ENCODE assay signal across 9 mouse cellular contexts in the genomic region with DNA sequence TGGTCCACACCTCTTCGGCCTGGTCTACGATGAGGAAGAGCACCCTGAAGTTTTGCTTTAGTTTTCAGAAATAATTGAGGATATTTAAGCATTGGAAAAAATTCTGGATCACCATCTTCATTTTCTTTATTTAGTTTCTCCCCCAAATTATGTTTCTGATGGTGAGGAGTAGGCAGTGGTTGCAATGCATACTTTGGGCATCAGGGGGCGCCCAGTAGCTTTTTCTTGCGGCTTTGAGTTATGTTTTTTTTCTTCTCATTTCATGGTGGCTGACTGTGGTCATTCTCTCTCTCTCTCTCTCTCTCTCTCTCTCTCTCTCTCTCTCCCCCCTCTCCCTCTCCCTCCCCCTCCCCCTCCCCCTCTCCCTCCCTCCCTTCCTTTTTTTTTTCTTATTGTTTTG. TPM values are rescaled to one million over a fixed set of nuclear protein-coding genes. Genes with fewer than 3 reads are reported as not detected.
DNase-seq lines count a peak whose midpoint lies in the region; ATAC-seq and TF ChIP-seq lines count a peak whose summit lies in the region.
"Had no signal": no experiment of that assay in that cellular context is flagged by ENCODE, and none has a peak within 500 bp of the region (broad histone marks: within the 10 kb centered on the region; RNA-seq: fewer than 3 reads in every experiment).

No protein-coding gene starts in this region.

- 33% methylated on average over 4 of the region's 4 CpGs for WGBS in forebrain, embryonic 14.5 days
- 31% methylated on average over 4 of the region's 4 CpGs for WGBS in forebrain, embryonic 15.5 days
- WGBS in midbrain, embryonic 14.5 days = 31% methylated on average over 4 of the region's 4 CpGs
- 29% methylated on average over 4 of the region's 4 CpGs for WGBS in midbrain, embryonic 15.5 days
- WGBS in hindbrain, postnatal 0 days = 29% methylated on average over 4 of the region's 4 CpGs
- 33% methylated on average over 4 of the region's 4 CpGs for WGBS in lung, postnatal 0 days

- H3K9me3 ChIP-seq in forebrain, embryonic 14.5 days (replicated peaks; ENCODE audit: control insufficient read depth, low read length) = no peaks in the 10 kb centered on the region
- H3K9me3 ChIP-seq in forebrain, embryonic 15.5 days = no peaks in the 10 kb centered on the region
- H3K9me3 ChIP-seq in midbrain, embryonic 14.5 days (ENCODE audit: control insufficient read depth, low read length) = no peaks in the 10 kb centered on the region
- no peaks in the 10 kb centered on the region for H3K9me3 ChIP-seq in midbrain, embryonic 15.5 days
- no peaks in the 10 kb centered on the region for H3K9me3 ChIP-seq in hindbrain, postnatal 0 days (ENCODE audit: low read length)
- H3K9me3 ChIP-seq in lung, postnatal 0 days (ENCODE audit: low read length) = no peaks in the 10 kb centered on the region
- H3K9me3 ChIP-seq: heart, embryonic 13.5 days had no signal

- no peak overlapping the region for H3K9ac ChIP-seq in forebrain, embryonic 14.5 days (ENCODE audit: low read length)
- no peak overlapping the region for H3K9ac ChIP-seq in forebrain, embryonic 15.5 days (replicated peaks)
- H3K9ac ChIP-seq in midbrain, embryonic 14.5 days (replicated peaks; ENCODE audit: low read length) = no peak overlapping the region
- no peak overlapping the region for H3K9ac ChIP-seq in midbrain, embryonic 15.5 days
- H3K9ac ChIP-seq in hindbrain, postnatal 0 days (replicated peaks; ENCODE audit: low read length) = no peak overlapping the region
- no peak overlapping the region for H3K9ac ChIP-seq in lung, postnatal 0 days (replicated peaks; ENCODE audit: low read depth)
- H3K9ac ChIP-seq: heart, embryonic 13.5 days had no signal

- H3K4me2 ChIP-seq in forebrain, embryonic 14.5 days (ENCODE audit: low read length) = no peak overlapping the region
- H3K4me2 ChIP-seq in forebrain, embryonic 15.5 days (replicated peaks) = no peak overlapping the region
- H3K4me2 ChIP-seq in midbrain, embryonic 14.5 days (ENCODE audit: low read length) = no peak overlapping the region
- H3K4me2 ChIP-seq in midbrain, embryonic 15.5 days = no peak overlapping the region
- H3K4me2 ChIP-seq in hindbrain, postnatal 0 days (ENCODE audit: low read depth, low read length) = no peak overlapping the region
- H3K4me2 ChIP-seq in lung, postnatal 0 days (replicated peaks; ENCODE audit: low read depth, low read length) = no peak overlapping the region
- H3K4me2 ChIP-seq: heart, embryonic 13.5 days had no signal

- TF ChIP-seq EP300 in lung, postnatal 0 days (IDR thresholded peaks at IDR 0.05) = no peak

- DNase-seq in forebrain, embryonic 14.5 days (ENCODE audit: low spot score) = peak; percentile 60
- peak; percentile 78 for DNase-seq in midbrain, embryonic 14.5 days
- DNase-seq in adrenal gland, postnatal 36 days = peak; percentile 72 to 76
- peak; percentile 72 for DNase-seq in hindbrain, postnatal 0 days (ENCODE audit: low spot score)
- peak; percentile 52 for DNase-seq in lung, postnatal 0 days (ENCODE audit: low spot score)
- peak; percentile 42 to 85 for DNase-seq in spleen, postnatal 4 days (ENCODE audit: low spot score in 2 of 2)

- no peaks in the 10 kb centered on the region for H3K4me1 ChIP-seq in forebrain, embryonic 14.5 days (ENCODE audit: control insufficient read depth, insufficient read depth, low read length)
- no peaks in the 10 kb centered on the region for H3K4me1 ChIP-seq in forebrain, embryonic 15.5 days
- no peaks in the 10 kb centered on the region for H3K4me1 ChIP-seq in midbrain, embryonic 14.5 days (ENCODE audit: control insufficient read depth, insufficient read depth, low read length)
- H3K4me1 ChIP-seq in midbrain, embryonic 15.5 days = no peaks in the 10 kb centered on the region
- H3K4me1 ChIP-seq in hindbrain, postnatal 0 days (ENCODE audit: insufficient read depth, low read length) = no peaks in the 10 kb centered on the region
- H3K4me1 ChIP-seq in lung, postnatal 0 days (ENCODE audit: insufficient read depth, low read depth, low read length) = no peaks in the 10 kb centered on the region
- H3K4me1 ChIP-seq: heart, embryonic 13.5 days had no signal

- peak; percentile 73 for TF ChIP-seq CTCF in hindbrain, postnatal 0 days (IDR thresholded peaks at IDR 0.05; ENCODE audit: low read depth)
- TF ChIP-seq CTCF in lung, postnatal 0 days (IDR thresholded peaks at IDR 0.05) = peak; percentile 74

- no peak overlapping the region for H3K4me3 ChIP-seq in forebrain, embryonic 14.5 days (ENCODE audit: low read depth, low read length)
- H3K4me3 ChIP-seq in forebrain, embryonic 15.5 days = no peak overlapping the region
- H3K4me3 ChIP-seq in midbrain, embryonic 14.5 days (replicated peaks; ENCODE audit: low read depth, low read length) = no peak overlapping the region
- H3K4me3 ChIP-seq in midbrain, embryonic 15.5 days = no peak overlapping the region
- H3K4me3 ChIP-seq in hindbrain, postnatal 0 days (ENCODE audit: low read length) = no peak overlapping the region
- H3K4me3 ChIP-seq in lung, postnatal 0 days (ENCODE audit: low read depth, low read length) = no peak overlapping the region
- H3K4me3 ChIP-seq: heart, embryonic 13.5 days had no signal

- H3K27ac ChIP-seq in forebrain, embryonic 14.5 days (ENCODE audit: low read depth, low read length) = no peak overlapping the region
- H3K27ac ChIP-seq in forebrain, embryonic 15.5 days (replicated peaks) = no peak overlapping the region
- H3K27ac ChIP-seq in midbrain, embryonic 14.5 days (replicated peaks; ENCODE audit: low read depth, low read length) = no peak overlapping the region
- no peak overlapping the region for H3K27ac ChIP-seq in midbrain, embryonic 15.5 days
- no peak overlapping the region for H3K27ac ChIP-seq in hindbrain, postnatal 0 days
- H3K27ac ChIP-seq in lung, postnatal 0 days (ENCODE audit: low read length) = no peak overlapping the region
- H3K27ac ChIP-seq: heart, embryonic 13.5 days had no signal

- ATAC-seq in forebrain, embryonic 14.5 days = no peak
- ATAC-seq in forebrain, embryonic 15.5 days (replicated peaks) = no peak
- no peak for ATAC-seq in midbrain, embryonic 14.5 days (ENCODE audit: low FRiP score, low TSS enrichment)
- no peak for ATAC-seq in midbrain, embryonic 15.5 days (replicated peaks)
- ATAC-seq in hindbrain, postnatal 0 days = no peak
- no peak for ATAC-seq in lung, postnatal 0 days

- H3K27me3 ChIP-seq in forebrain, embryonic 14.5 days (replicated peaks; ENCODE audit: control insufficient read depth, insufficient read depth, low read length) = no peaks in the 10 kb centered on the region
- H3K27me3 ChIP-seq in forebrain, embryonic 15.5 days = no peaks in the 10 kb centered on the region
- H3K27me3 ChIP-seq in midbrain, embryonic 14.5 days (ENCODE audit: control insufficient read depth, insufficient read depth, low read length) = no peaks in the 10 kb centered on the region
- H3K27me3 ChIP-seq in midbrain, embryonic 15.5 days (replicated peaks) = no peaks in the 10 kb centered on the region
- no peaks in the 10 kb centered on the region for H3K27me3 ChIP-seq in hindbrain, postnatal 0 days (ENCODE audit: insufficient read depth, low read length)
- H3K27me3 ChIP-seq in lung, postnatal 0 days (replicated peaks; ENCODE audit: insufficient read depth, low read length) = no peaks in the 10 kb centered on the region

- H3K36me3 ChIP-seq in forebrain, embryonic 14.5 days (ENCODE audit: control insufficient read depth, insufficient read depth, low read length) = no peaks in the 10 kb centered on the region
- no peaks in the 10 kb centered on the region for H3K36me3 ChIP-seq in forebrain, embryonic 15.5 days
- H3K36me3 ChIP-seq in midbrain, embryonic 14.5 days (ENCODE audit: control insufficient read depth, insufficient read depth, low read length) = no peaks in the 10 kb centered on the region
- H3K36me3 ChIP-seq in midbrain, embryonic 15.5 days (replicated peaks) = no peaks in the 10 kb centered on the region
- H3K36me3 ChIP-seq in hindbrain, postnatal 0 days (ENCODE audit: insufficient read depth, low read length) = no peaks in the 10 kb centered on the region
- no peaks in the 10 kb centered on the region for H3K36me3 ChIP-seq in lung, postnatal 0 days (ENCODE audit: insufficient read depth, low read length)
- H3K36me3 ChIP-seq: heart, embryonic 13.5 days had no signal

RNA-seq across cellular contexts. Expression of gene 2410004P03Rik, which starts 6.9 kb away (rescaled TPM):
- polyA plus RNA-seq in forebrain, embryonic 14.5 days (2014; fragmentation: Nextera tagmentation; extraction: Ambion mirVana) = 2.8 and 4.9 TPM in 2 replicates
- 2.4 and 4.8 TPM in 2 replicates for polyA plus RNA-seq in forebrain, embryonic 15.5 days (2015; fragmentation: Nextera tagmentation; extraction: Ambion mirVana)
- polyA plus RNA-seq in midbrain, embryonic 14.5 days (2014; fragmentation: Nextera tagmentation; extraction: Ambion mirVana) = 2.6 and 3.4 TPM in 2 replicates
- 5.2 and 5.4 TPM in 2 replicates for polyA plus RNA-seq in midbrain, embryonic 15.5 days (2015; fragmentation: Nextera tagmentation; extraction: Ambion mirVana)
- not detected for total RNA-seq in adrenal gland, postnatal 36 days (2021)
- 7.5 and 8.6 TPM in 2 replicates for total RNA-seq in hindbrain, postnatal 0 days (2014; rRNA removed)
- polyA plus RNA-seq in hindbrain, postnatal 0 days (2015; fragmentation: Nextera tagmentation; extraction: Ambion mirVana) = 7.8 and 10.4 TPM in 2 replicates
- polyA plus RNA-seq in lung, postnatal 0 days (2015; fragmentation: Nextera tagmentation; extraction: Ambion mirVana) = 13.6 and 16.9 TPM in 2 replicates
- polyA plus RNA-seq: heart, embryonic 13.5 days had no signal

RNA-seq across cellular contexts. Expression of gene Pqlc3, which starts 18.3 kb away (rescaled TPM):
- polyA plus RNA-seq in forebrain, embryonic 14.5 days (2014; fragmentation: Nextera tagmentation; extraction: Ambion mirVana) = 0.94 and 2.1 TPM in 2 replicates
- 1.5 and 1.6 TPM in 2 replicates for polyA plus RNA-seq in forebrain, embryonic 15.5 days (2015; fragmentation: Nextera tagmentation; extraction: Ambion mirVana)
- 0.91 and 1.2 TPM in 2 replicates for polyA plus RNA-seq in midbrain, embryonic 14.5 days (2014; fragmentation: Nextera tagmentation; extraction: Ambion mirVana)
- 2.4 and 2.6 TPM in 2 replicates for polyA plus RNA-seq in midbrain, embryonic 15.5 days (2015; fragmentation: Nextera tagmentation; extraction: Ambion mirVana)
- 10 to 100 TPM in 1 of 2 experiments, 1 to 10 TPM in 1; 5.1 to 11.1 TPM for total RNA-seq in adrenal gland, postnatal 36 days (2021)
- 2.6 and 4.3 TPM in 2 replicates for total RNA-seq in hindbrain, postnatal 0 days (2014; rRNA removed)
- 2.2 and 2.5 TPM in 2 replicates for polyA plus RNA-seq in hindbrain, postnatal 0 days (2015; fragmentation: Nextera tagmentation; extraction: Ambion mirVana)
- polyA plus RNA-seq in lung, postnatal 0 days (2015; fragmentation: Nextera tagmentation; extraction: Ambion mirVana) = 10.6 and 11.5 TPM in 2 replicates
